Mouse (Mus musculus) adrenal gland, adult 2 months (tissue): ENCODE data around the gene BC067074. TPM values are rescaled to one million over a fixed set of nuclear protein-coding genes. Genes with fewer than 3 reads are reported as not detected.
"Not testable (repeated sequence)": the region's sequence is repeated elsewhere in the genome, so short reads cannot be mapped to it uniquely, and the experiment has no call there.

Experiments
- DNase-seq: peaks from one replicate; pipeline ENCODE4 v3.0.0; 2021
- polyA plus RNA-seq: library from polyadenylated mRNA; depleted of rRNA; stranded (reverse); fragments of >200 nt; gene quantifications from 2 replicates; pipeline ENCODE4 v1.2.3, GENCODE M21; 2012
- total RNA-seq, 2 experiments: library from RNA; stranded (reverse); gene quantifications; 2 replicates each; pipeline ENCODE4 v1.2.3; 2021

The BC067074 gene
- total and polyA plus RNA-seq, 3 experiments, result 0.48 to 0.98 (median 0.69) TPM

- no peak for DNase-seq
Observed at GRCm38 (mm10) chr13:113377631-113378030, 84.7 kb downstream of the BC067074 start.

GRCm38 (mm10) chr13:113378980-113379410, 86.0 kb downstream of the BC067074 start:
- DNase-seq, result no peak

- DNase-seq, result no peak
Observed at GRCm38 (mm10) chr13:113379766-113380309, 86.9 kb downstream of the BC067074 start.

- DNase-seq, result peak; percentile 2
Observed at GRCm38 (mm10) chr13:113381710-113382109, 88.8 kb downstream of the BC067074 start.

- DNase-seq, result no peak
Observed at GRCm38 (mm10) chr13:113382201-113382600, 89.2 kb downstream of the BC067074 start.

GRCm38 (mm10) chr13:113382770-113383169, 89.8 kb downstream of the BC067074 start:
- not testable (repeated sequence) for DNase-seq

- DNase-seq, result no peak
Observed at GRCm38 (mm10) chr13:113393386-113393785, 100.4 kb downstream of the BC067074 start.

GRCm38 (mm10) chr13:113394591-113394990, 101.6 kb downstream of the BC067074 start:
- DNase-seq, result no peak

GRCm38 (mm10) chr13:113397006-113397520, 104.1 kb downstream of the BC067074 start:
- no peak for DNase-seq

GRCm38 (mm10) chr13:113401373-113402010, 108.5 kb downstream of the BC067074 start:
- DNase-seq, result no peak

- DNase-seq, result no peak
Observed at GRCm38 (mm10) chr13:113403706-113404105, 110.7 kb downstream of the BC067074 start.

- DNase-seq, result no peak
Observed at GRCm38 (mm10) chr13:113404172-113404571, 111.2 kb downstream of the BC067074 start.

- no peak for DNase-seq
Observed at GRCm38 (mm10) chr13:113409941-113410340, 117.0 kb downstream of the BC067074 start.

GRCm38 (mm10) chr13:113415527-113415926, 122.6 kb downstream of the BC067074 start:
- DNase-seq, result no peak

GRCm38 (mm10) chr13:113416986-113417385, 124.0 kb downstream of the BC067074 start:
- DNase-seq, result no peak

- DNase-seq, result peak; percentile 49
Observed at GRCm38 (mm10) chr13:113417757-113418483, 125.0 kb downstream of the BC067074 start.

GRCm38 (mm10) chr13:113418632-113419031, 125.7 kb downstream of the BC067074 start:
- no peak for DNase-seq

GRCm38 (mm10) chr13:113421472-113421871, 128.5 kb downstream of the BC067074 start:
- DNase-seq, result no peak

- no peak for DNase-seq
Observed at GRCm38 (mm10) chr13:113423825-113424224, 130.9 kb downstream of the BC067074 start.

GRCm38 (mm10) chr13:113425907-113426306, 132.9 kb downstream of the BC067074 start:
- DNase-seq, result no peak
